Mouse (Mus musculus) right cerebral cortex, postnatal 10 days (tissue): ENCODE measurements around the gene Akap2.

Experiments
- DNase-seq, 2 experiments: peaks; one replicate each; pipeline ENCODE4 v3.0.0; 2021; ENCODE audit warnings: low spot score in 2 of 2

The Akap2 gene

DNA sequence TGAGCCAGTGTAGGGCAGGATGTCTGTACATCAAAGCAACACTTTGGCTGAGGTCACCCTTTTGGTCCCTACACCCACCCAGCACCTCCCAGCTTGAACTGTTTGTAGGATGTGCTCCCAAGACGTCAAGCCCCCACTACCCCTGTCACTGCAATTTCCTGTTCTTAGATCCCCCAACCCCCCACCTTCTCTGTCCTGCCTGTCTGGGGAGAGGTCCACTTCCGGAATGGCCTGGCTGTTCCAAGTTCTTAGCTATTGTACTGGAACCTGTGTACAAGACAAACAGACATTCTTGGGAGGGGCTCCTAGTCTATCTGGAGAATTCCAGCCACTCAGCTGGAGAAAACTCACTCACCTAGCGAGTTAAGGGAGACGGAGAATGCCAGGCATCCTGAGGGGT is 116.7 kb downstream of the Akap2 start:
- DNase-seq: no peak

DNA sequence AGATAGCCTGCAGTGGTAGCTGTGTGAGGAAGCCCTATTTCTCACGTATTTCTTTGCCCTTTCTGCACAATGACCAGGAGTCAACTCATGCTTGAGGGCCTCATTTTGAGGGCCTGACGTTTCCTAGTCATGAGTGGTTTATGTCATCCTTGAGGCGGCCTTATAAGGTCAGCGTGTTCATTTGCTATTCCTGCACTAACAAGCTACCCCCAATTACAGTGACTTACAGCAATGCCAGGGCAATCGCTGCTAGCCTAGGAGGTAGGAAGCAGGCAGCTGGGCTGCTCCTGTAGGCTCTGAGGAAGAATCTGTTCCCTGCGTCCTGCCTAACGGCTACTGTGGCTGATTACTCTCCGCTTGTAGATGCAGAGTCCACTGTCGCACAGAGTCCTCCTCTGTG is 119.6 kb downstream of the Akap2 start:
- no peak for DNase-seq

GRCm38 (mm10) chr4:57839343-57839742 is 121.9 kb downstream of the Akap2 start:
- no peak for DNase-seq

DNA sequence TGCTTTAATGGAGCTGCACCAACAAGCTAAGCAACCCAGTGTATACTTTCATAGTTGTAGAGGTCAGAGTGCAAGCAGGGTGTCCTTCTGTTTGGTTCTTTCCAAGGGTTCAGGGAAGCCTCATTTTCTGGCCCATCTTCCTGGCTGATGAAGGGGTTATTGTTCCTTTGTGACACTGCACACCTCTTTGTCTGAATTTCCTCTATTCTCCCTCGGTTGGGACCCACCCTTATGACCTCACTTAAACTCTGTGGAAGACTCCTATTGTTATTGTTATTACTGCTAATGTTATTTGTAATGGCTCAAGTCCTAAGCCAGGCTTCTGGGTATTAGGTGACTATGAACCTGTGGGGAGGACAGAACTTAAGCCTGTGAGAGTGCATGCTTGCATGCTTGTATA is 124.5 kb downstream of the Akap2 start:
- DNase-seq: no peak

DNA sequence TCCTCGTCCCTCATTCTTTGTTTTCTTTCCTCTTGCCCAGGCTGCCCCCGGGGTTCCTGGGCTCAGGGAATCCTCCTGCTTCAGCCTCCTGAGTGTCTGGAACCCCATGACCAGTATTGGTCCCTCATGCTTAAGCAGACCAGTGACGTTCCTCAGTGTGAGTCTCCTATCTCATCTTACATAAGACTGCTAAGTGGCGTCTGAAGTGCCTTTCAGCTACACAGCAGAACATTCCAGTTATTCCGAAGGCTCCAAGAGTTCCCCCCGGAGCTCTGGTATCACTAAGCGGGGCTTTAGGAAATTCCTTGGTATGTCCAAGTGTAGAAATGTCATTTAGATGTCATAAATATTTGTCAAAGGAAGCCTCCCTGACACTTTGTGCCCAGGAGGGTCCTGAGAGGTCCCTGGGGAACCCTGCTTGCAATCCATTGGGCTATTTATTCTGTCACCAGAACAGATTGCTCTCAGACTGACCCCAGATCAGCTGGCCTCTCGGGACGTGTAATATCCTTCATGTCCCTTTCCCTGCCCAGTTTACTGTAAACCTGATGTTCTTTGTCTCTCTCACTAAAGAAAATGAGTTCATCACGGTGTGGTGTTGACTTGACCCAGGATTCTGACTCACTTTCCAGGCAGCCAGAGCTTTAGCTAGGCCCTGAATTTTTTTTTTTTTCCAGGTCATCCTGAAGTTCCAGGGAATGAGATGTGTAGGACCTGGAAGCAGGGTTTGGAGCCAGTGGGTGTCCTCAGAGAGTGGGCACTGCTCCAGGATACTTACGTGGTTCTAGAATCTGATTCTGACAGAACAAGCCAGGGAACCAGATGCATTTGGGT is 125.2 kb downstream of the Akap2 start:
- no peak for DNase-seq

DNA sequence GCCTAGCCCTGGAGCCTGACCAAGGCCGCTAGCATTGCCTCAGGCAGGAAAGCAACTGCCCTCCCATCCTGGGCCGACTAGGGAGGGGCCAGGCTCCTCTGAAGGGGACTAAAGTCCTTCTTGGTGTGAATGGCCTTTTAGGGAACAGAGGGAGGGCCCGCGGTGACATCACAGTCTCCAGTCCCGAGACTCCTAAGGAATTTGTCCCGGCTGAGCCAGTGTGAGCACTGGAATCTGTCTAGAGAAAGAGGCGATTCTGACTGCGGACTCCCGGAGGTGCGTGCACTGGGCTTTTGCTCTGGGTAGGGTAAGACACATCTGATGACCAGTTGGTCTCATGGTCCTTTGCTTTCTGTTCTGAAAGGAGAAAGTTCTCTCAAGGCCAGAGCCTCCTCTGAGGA is 127.6 kb downstream of the Akap2 start:
- DNase-seq: peak; percentile 54 to 56

DNA sequence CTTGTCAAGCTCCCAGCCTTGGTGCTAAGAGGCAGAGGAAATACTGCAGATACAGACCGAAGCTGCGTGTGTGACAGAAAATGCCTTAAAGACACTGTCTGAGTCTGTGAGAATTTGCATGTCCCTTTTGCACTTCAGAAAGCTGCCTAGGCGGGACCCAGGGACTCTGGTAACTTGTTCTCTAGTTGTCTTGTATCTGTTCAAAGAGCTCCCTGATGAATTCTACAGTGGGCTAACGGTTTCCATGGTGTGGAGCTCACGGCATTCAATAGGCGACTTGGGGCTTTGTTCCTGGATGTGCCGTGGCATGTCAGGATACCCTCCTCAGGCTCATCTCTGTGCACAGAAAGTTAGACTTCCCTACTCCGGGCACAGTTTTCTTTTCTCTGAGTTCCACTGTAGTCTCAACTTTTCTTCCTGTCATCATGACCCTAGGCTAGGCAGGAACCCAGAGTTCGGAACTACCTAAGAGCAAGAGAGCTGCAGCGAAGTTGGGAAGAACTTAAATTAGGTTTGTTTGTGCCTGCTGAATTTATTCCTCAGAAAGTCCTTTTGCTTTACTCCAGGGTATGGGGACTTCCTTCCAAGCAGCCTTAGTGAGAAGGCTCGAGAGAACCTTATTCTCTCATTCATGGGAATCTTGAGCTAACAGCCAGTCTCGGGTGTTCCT is 128.2 kb downstream of the Akap2 start:
- DNase-seq: no peak

DNA sequence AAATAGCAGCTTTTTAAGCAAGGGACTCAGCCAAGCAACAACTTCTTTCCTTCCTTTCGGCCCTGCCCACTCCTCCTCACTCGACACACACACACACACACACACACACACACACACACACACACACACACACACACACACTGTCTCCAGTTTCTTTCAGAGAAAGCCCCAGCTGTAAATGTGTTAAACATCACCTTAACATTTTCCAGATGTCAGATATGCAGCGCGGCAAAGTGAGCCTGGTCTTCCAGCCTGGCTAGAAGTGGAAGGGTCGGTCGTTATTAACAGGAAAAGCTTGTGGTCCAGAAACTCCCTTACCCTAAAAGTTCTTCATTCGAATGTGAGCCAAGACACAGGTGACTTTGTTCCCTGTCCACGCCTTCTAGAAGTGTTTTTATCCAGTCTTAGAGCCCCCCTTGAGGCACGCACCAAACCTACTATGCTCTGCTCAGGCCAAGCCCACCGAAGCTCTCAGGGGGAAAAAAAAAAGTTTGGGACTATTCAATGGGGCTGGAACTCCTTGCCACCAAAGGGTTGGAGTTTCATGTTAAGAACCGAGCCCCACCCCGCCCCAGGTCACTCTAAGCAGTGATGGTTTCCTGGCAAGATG is 129.0 kb downstream of the Akap2 start:
- DNase-seq: no peak

DNA sequence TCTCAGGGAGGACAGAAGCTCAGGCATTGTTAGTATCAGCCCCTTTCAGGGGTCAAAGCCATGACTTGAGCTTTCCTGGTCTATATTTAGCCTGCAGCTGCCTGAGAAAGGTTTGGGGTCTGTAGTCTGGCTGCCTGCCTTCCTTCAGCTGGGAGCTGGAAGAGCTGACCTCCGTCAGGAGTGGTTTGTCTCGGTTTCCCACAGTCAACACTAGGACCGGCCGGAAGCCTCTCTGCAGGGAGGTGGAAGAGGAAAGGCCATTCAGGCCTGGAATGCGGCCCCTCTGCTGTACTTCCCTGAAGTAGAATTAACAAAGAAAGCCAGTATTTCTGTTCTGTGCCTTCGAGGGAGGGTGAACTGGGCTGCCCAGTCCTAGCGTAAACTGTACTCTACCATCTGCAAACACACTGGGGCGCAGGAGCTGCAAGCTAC is 129.6 kb downstream of the Akap2 start:
- no peak for DNase-seq

DNA sequence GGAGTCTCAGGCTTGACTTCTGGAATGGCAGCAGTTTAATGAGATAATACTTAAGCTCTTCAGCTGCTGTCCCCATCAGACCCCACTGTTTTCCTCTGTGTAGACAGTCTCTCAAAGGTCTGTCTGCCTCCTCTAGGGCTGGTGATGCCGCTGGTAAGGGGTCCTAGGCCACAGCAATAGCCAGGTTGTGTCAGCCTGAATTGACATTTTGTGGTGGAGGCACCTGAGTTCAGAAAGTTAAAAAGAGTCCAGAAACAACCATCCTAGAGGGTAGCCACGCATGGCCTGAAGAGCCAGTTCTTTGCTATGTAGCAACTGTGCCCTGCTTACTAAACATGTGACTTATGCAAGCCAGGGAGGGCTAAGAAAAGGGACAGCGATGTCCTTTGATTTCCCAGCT is 130.2 kb downstream of the Akap2 start:
- DNase-seq: no peak

GRCm38 (mm10) chr4:57849465-57849864 is 132.0 kb downstream of the Akap2 start:
- no peak for DNase-seq

GRCm38 (mm10) chr4:57851731-57852130 is 134.3 kb downstream of the Akap2 start:
- no peak for DNase-seq

GRCm38 (mm10) chr4:57852461-57853040 is 135.1 kb downstream of the Akap2 start:
- DNase-seq: no peak

- DNase-seq: no peak
Observed at GRCm38 (mm10) chr4:57854181-57854580, 136.7 kb downstream of the Akap2 start.

DNA sequence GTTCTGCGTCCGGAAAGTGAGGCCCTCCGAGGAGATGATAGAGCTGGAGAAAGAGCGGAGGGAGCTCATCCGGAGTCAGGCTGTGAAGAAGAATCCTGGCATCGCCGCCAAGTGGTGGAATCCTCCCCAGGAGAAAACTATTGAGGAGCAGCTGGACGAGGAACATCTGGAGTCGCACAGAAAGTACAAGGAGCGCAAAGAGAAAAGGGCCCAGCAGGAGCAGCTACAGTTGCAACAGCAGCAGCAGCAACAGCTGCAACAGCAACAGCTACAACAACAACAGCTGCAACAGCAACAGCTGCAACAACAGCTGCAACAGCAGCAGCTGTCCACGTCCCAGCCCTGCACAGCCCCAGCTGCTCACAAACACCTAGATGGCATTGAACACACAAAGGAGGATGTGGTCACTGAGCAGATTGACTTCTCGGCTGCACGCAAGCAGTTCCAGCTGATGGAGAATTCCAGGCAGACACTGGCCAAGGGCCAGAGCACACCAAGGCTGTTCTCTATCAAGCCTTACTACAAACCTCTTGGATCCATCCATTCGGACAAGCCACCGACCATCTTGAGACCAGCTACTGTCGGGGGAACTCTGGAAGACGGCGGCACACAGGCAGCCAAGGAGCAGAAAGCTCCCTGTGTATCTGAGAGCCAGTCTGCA is 138.0 kb downstream of the Akap2 start:
- no peak for DNase-seq

DNA sequence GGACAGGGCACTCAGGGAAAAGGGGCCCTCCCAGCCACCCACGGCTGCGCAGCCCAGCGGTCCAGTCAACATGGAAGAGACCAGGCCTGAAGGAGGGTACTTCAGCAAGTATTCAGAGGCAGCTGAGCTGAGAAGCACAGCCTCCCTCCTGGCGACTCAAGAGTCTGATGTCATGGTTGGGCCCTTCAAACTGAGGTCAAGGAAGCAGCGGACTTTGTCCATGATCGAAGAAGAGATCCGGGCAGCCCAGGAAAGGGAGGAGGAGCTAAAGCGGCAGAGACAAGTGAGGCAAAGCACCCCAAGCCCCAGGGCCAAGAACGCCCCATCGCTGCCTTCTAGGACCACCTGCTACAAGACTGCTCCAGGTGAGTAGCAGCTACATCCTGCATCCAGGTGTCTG is 139.2 kb downstream of the Akap2 start:
- no peak for DNase-seq

DNA sequence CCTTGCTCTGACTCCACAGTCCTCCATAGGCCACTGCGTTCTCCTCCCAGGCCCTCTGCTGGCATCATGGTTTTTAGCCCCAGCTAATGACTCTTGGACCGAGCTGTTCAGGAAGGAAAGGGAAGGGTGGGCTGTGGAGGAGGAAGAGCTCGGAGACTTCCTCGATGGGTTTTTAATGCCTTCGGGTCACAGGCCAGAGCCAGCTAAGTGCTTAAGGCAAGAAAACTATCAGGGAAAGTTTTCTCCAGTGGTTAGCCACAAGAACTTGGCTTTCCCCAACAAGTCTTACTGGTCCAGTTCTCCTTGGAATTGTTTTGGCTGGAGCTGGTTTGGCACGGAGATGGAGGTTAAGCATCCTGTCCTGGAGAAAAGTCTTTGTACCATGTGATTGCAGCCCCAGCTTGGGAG is 142.8 kb downstream of the Akap2 start:
- no peak for DNase-seq

- DNase-seq: no peak
Observed at GRCm38 (mm10) chr4:57861166-57861565, 143.7 kb downstream of the Akap2 start.

GRCm38 (mm10) chr4:57861856-57862255 is 144.4 kb downstream of the Akap2 start:
- DNase-seq: no peak

DNA sequence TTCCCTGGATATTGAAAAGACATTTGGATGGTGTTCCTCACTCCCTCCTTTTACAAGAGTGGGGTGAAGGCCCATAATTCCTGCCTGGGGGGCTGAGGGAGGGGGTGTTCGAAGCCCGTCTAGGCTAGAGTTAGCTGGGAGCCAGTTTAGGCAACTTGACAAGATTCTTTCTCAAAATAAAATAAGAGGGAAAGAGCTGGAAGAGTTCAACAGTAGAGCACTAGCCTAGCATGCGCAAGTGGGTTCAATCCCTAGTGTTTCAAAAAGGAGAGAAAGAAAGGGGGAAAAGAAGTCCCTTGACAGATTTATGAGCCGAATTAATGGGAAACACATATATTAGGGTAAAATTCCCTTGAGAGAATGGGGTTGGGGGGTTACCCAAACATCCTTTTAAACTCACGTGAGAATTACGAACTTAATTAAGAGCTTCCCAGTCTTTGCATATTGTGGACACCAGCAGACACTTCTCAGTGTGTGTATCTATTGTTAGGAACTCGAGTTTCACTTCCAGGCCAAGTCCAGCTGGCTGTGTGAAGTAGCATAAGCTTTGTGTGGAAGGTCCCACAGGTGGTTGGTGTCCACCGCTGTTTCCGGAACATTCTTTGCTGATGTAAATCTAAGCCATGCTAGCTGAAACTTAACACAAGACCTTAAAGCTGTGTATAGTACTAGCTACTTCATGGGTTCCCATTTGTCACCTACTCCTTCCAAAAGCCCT is 145.0 kb downstream of the Akap2 start:
- no peak for DNase-seq

DNA sequence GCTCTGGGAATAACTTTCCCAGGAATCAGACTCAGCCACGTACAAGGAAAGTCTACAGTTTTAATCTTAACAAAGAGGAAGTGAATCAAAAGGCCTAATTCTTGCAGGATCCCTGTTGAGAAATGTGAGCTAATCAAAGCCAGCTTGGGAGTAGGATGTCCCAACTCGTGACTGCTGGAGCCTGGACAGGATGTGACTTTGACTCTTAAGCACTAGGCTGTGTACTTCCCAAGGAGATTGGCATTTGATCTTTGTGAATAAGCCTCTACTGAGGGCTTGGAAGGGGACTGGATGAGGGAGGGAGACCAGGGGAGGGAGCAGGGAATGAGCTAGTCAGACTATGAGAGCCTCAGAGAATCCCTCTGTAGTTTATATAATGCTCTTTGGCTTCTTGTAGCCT is 148.6 kb downstream of the Akap2 start:
- no peak for DNase-seq
